In the genomic region with DNA sequence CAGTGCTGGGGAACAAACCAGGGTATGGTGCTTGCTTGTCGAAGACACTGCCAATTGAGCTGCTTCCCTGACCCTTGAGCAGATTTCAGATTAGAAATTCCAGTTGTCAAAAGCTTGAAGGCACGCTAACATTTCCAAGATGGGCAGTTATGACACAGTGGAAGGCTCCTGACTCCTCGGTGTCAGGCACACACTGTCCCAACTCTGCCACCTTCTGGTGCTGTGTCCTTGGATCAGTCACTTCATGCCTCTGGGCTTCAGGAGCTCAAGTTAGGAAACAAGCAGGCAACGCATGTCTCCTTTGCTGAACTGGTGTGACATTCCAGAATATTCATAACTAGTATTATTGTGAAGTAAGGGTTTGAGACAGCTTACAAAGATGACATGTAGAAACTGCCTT, we compare ENCODE assay signal across 9 mouse cellular contexts. TPM values are rescaled to one million over a fixed set of nuclear protein-coding genes. Genes with fewer than 3 reads are reported as not detected.
DNase-seq lines count a peak whose midpoint lies in the region; ATAC-seq lines count a peak whose summit lies in the region.
"Had no signal": no experiment of that assay in that cellular context is flagged by ENCODE, and none has a peak within 500 bp of the region (broad histone marks: within the 10 kb centered on the region; RNA-seq: fewer than 3 reads in every experiment).

No protein-coding gene starts in this region.

- whole genome bisulfite sequencing in kidney, embryonic 14.5 days = 57% methylated on average over 4 of the region's 4 CpGs

- no peak for ATAC-seq in kidney, embryonic 14.5 days (ENCODE audit: low FRiP score, low TSS enrichment)

- no peak overlapping the region for H3K4me2 ChIP-seq in kidney, embryonic 14.5 days (replicated peaks; ENCODE audit: low read depth, low read length)
- H3K4me2 ChIP-seq: heart, embryonic 15.5 days had no signal

- intact Hi-C loops in heart, postnatal 36 days (cut with DNase I) = loop anchor here (2.0 to 10.0 kb wide), 4 partner anchors 23 to 567 kb away; a partner anchor contains a TSS
- intact Hi-C loops in left cerebral cortex, postnatal 25 days (cut with DNase I) = no loop called here

- H3K9ac ChIP-seq in kidney, embryonic 14.5 days (ENCODE audit: low read depth, low read length) = no peak overlapping the region
- H3K9ac ChIP-seq: heart, embryonic 15.5 days had no signal

- H3K27ac ChIP-seq in kidney, embryonic 14.5 days (ENCODE audit: low read depth, low read length) = no peak overlapping the region
- H3K27ac ChIP-seq: heart, embryonic 15.5 days had no signal

- no peaks in the 10 kb centered on the region for H3K36me3 ChIP-seq in kidney, embryonic 14.5 days (ENCODE audit: control insufficient read depth, insufficient read depth, low read length)
- H3K36me3 ChIP-seq: heart, embryonic 15.5 days had no signal

- no peaks in the 10 kb centered on the region for H3K9me3 ChIP-seq in kidney, embryonic 14.5 days (ENCODE audit: control insufficient read depth, low read length)
- H3K9me3 ChIP-seq: heart, embryonic 15.5 days had no signal

- no peaks in the 10 kb centered on the region for H3K27me3 ChIP-seq in kidney, embryonic 14.5 days (ENCODE audit: control insufficient read depth, insufficient read depth, low read length)
- H3K27me3 ChIP-seq: heart, embryonic 15.5 days had no signal

- H3K4me1 ChIP-seq in kidney, embryonic 14.5 days (ENCODE audit: control insufficient read depth, insufficient read depth, low read length) = peaks cover 23% of the 10 kb centered on the region

- DNase-seq in kidney, adult 18-20 months = peak; percentile 57
- peak; percentile 90 for DNase-seq in adipocyte (ENCODE audit: low spot score)
- peak; percentile 46 to 51 for DNase-seq in heart, postnatal 36 days
- DNase-seq in lung, postnatal 14 days = peak; percentile 64
- no peak for DNase-seq in right cerebral cortex, postnatal 25 days
- no peak for DNase-seq in right cerebral cortex, postnatal 10 days (ENCODE audit: low spot score in 2 of 2)
- no peak for DNase-seq in left cerebral cortex, postnatal 25 days (ENCODE audit: low spot score in 2 of 2)

- no peak overlapping the region for H3K4me3 ChIP-seq in kidney, embryonic 14.5 days (ENCODE audit: low read length)
- H3K4me3 ChIP-seq: heart, embryonic 15.5 days had no signal

RNA-seq across cellular contexts. Expression of a gene that starts 39.7 kb away (rescaled TPM):
- 140 and 337 TPM in 2 replicates for polyA plus RNA-seq in kidney, embryonic 14.5 days (2014; fragmentation: Nextera tagmentation; extraction: Ambion mirVana)
- total RNA-seq in heart, postnatal 36 days (2021) = 100 to 1,000 TPM; 361 to 367 TPM
- total RNA-seq in left cerebral cortex, postnatal 25 days (2021) = 100 to 1,000 TPM; 173 to 188 TPM

Comparison
In these comparisons a context has a peak if more than half of its experiments do, and no peak if none do; other contexts are left out.
1. DNase-seq: peak in kidney, adult 18-20 months (single experiment), adipocyte (single experiment), heart, postnatal 36 days (2 of 2) and lung, postnatal 14 days (single experiment); none in right cerebral cortex, postnatal 25 days (single experiment), right cerebral cortex, postnatal 10 days (0 of 2) and left cerebral cortex, postnatal 25 days (0 of 2).